Mouse (Mus musculus): Measurements from ENCODE around the gene Gm9780.
"Not testable (repeated sequence)": the region's sequence is repeated elsewhere in the genome, so short reads cannot be mapped to it uniquely, and the experiment has no call there.

DNA sequence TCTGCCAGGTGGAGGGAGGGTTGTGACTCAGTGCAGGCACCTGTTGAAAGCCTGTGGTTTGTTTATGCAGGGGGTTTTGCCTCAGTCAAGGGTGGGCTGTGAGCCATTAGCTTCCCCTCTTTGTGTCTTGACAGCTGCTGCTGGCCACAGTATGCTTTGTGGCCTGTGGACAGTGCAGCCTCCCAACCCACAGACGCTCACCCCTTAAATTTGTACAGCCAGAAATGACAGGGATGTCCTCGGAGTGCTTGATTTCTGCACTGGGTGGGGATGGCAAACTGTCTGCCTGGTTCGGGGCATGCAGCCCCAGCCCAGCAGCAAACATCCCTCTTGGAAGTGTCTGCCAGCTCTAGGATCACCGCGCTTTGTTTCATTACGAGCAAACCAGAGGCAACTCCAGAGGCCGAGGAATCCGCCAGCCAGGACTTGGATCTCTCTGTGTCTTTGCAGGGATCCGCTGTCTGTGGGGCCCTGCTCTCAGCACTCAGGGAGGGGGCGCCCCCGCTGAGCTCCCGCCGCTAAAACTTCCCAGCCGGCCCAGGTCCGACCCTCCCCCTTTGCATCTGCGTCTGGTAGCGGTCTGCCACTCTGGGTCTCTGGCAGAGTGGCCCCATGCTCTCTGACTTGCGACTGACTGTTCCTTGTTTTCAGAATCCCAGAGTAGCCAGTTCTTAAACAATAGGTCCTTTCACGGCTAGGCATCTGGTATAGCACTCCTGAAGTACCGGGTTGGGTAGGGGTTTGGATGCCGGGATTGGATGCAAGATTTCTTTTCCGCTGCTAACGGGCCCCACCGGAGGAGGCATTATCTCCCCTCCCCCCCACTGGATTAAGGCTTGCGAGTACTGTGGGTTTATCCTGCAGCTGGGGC, 63.9 kb downstream of the Gm9780 start, which contains the start of gene Duxbl1:
- TF ChIP-seq CTCF, EP300 (IDR thresholded peaks at IDR 0.05): not testable (repeated sequence)
